Mouse (Mus musculus) retina, postnatal 7 days (tissue): ENCODE measurements around the gene Sar1a.
A peak's percentile ranks its signal among the peaks of the same experiment; 100 is the strongest.

Experiments
- DNase-seq: peaks from one replicate; pipeline ENCODE4 v3.0.0-alpha.2; 2012; ENCODE audit warnings: low read depth, low spot score

Sar1a gene

GRCm38 (mm10) chr10:61680015-61680913 lies at the start of gene Sar1a:
Gene Sar1a, plus strand, starts transcription at chr10:61680299.
- peak; percentile 95 for DNase-seq

DNA sequence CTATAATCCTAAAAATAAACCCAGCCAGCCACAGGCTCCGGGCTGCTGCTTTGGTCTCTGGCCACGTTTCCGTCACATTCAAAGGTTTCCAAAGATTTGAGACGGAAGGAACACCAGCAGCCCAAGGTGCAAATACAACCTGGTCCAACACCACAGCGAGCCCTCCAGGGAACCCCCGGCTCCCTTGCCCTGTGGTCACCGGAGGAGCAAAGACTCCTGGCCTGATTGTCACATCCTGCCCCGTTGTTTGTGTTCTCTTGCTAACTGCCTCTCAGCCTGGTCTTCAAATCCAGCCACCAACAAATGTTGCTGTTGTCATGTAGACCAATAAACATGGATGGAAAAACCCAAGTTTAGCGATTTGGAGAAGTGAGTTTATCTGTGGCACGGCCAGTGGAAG lies 47.7 kb upstream of the Sar1a start:
- DNase-seq, result no peak

- DNase-seq, result no peak
Observed at GRCm38 (mm10) chr10:61637055-61637454, 43.0 kb upstream of the Sar1a start.

DNA sequence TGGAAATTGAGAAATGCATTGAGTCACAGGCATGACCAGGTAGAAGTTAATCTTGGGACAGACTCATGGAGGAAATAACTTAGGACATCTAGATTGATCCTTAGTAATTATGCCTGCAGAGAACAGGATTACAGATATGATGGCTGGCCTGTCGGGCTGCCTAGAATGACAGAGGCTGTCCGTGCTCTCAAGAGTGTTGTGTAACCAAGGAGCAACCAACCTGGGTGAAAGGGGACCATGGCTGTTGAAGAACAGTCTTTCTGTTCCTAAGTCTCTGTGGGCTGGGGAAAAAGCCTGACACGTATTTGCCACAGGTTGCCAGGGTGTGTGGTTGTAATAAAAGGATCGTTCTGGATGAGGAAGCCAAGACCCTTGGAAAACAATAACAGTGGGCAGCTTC lies 39.7 kb upstream of the Sar1a start:
- no peak for DNase-seq

DNA sequence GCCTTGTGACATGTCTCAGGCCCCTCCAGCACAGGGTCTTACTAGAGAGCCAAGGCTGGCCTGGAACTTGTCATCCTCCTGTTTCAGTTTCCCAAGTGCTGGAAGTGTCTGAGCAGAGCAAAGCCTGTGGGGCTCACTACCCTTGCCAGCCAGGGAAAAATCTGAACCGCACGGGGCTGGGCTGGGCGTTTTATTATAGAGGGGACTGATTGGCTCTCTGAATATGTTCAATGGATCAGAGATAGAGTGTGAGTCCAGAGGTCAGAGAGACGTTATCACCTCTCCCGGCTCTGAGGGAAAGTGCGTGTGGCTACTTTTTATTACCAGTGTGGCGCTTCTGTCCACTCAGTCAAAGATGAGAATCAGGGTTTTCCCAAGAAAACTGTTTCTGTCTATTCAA lies 33.5 kb upstream of the Sar1a start:
- no peak for DNase-seq

GRCm38 (mm10) chr10:61647790-61648736 lies 32.0 kb upstream of the Sar1a start, which contains the start of gene Ppa1:
Gene Ppa1, plus strand, starts transcription at chr10:61648552.
- peak; percentile 87 for DNase-seq

DNA sequence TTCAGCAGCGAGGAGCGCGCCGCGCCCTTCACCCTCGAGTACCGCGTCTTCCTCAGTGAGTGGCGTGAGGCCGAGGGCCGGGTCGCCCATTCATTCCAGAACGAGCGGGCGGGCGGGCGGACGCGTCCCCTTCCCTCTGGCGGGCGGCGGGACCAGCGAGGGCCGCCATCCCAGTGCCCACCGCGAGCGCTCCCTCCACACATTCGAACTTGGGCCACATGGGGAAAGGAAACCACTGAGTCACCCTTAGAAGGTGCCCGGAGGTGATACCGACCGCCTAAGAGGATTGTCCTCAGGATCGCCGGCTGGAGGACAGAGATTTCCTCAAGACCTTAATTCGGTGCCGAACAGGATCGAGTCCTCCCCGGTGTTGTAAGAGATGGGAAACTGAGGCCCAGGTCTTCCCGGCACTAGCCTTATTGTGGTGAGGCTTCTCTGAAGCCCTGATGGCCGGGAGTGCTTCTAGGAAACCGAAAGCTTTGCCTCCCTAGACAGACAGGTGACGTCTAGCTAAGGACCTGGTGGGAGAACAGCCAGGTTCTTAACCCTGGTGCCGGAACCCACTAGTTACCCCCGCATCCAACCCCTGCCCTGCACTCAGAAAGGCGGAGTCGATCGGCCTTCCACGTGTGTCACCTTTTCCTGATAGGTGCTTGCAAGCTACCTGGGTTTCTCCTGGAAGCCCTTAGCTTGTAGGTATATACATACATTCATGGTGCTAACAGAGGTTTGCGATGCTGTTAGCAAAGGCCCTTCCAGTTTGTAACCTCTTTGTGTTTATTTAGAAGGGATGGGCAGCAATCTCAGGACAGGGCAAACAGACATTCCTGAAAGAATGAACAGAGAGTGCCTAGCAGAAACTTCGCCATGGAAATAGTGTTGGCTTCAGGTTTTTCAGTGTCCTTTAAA lies 31.1 kb upstream of the Sar1a start:
- DNase-seq, result no peak

GRCm38 (mm10) chr10:61654105-61654504 lies 26.0 kb upstream of the Sar1a start:
- DNase-seq, result no peak

- no peak for DNase-seq
Observed at GRCm38 (mm10) chr10:61654691-61655090, 25.4 kb upstream of the Sar1a start.

- no peak for DNase-seq
Observed at GRCm38 (mm10) chr10:61655188-61655587, 24.9 kb upstream of the Sar1a start.

- no peak for DNase-seq
Observed at GRCm38 (mm10) chr10:61656928-61657882, 22.9 kb upstream of the Sar1a start.

DNA sequence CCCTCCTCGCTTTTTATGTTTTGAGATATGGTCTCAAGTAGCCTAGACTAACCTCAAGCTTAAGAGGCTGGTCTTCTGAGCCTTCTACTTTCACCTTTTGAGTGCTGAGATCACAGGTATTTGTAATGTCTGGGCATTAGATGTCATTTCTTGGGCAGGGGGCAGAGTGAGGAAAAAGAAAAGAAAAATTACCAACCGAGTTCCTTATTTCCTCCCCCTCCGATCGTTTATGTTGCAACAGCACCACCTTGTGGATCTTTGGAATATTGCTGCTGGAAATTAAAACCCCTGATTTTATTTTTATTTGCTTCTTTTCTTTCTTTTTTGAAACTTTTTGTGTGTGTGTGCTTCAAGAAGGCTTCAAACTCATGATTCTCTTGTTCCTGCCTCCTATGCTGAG lies 22.1 kb upstream of the Sar1a start:
- DNase-seq, result no peak

- no peak for DNase-seq
Observed at GRCm38 (mm10) chr10:61661887-61662286, 18.2 kb upstream of the Sar1a start.

DNA sequence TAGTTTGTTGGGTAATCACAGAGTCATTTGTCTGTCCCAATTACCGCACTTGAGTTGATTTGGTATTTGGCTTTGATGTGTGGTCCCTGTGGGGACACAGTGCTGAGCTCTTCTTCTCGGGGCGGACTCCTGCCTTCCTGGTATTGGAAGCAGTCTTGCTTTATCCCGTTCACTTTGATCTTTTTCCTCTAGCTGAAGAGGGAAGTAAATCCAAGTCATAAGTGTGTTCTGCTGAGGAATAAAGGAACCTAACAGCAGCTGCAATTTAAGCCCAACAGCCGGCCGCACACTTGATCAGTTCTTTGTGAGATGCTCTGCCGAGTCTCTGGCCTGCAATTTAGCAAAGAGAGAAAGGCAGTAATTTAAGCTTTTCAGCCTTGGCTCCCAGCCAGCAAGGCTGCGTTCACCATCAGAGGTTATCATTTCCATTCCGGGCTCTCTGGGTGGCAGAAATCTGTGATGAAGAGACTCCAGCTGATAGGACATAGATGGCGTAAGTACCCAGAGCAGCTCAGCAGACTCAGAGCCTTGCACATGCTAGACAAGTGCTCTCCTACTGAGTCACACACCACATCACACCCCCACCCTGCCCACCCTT lies 17.6 kb upstream of the Sar1a start:
- no peak for DNase-seq

DNA sequence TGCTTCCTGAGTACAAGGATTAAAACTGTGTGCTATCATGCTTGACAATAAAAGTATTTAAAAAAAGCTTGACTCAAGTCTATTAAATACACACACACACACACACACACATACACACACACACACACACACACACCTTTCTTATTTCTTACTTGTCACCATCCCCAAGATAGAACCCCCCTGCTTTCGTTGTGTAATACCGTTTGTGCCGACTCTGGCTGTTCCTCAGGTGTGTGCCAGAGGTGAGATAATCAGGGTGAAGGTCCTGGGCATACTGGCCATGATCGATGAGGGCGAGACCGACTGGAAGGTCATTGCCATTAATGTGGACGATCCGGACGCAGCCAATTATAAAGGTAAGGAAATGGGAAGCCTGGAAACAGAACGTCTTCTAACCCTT lies 15.0 kb upstream of the Sar1a start:
- DNase-seq, result no peak

- DNase-seq, result no peak
Observed at GRCm38 (mm10) chr10:61665651-61666050, 14.4 kb upstream of the Sar1a start.

GRCm38 (mm10) chr10:61669289-61669688 lies 10.8 kb upstream of the Sar1a start:
- no peak for DNase-seq

- no peak for DNase-seq
Observed at GRCm38 (mm10) chr10:61669896-61670295, 10.2 kb upstream of the Sar1a start.

DNA sequence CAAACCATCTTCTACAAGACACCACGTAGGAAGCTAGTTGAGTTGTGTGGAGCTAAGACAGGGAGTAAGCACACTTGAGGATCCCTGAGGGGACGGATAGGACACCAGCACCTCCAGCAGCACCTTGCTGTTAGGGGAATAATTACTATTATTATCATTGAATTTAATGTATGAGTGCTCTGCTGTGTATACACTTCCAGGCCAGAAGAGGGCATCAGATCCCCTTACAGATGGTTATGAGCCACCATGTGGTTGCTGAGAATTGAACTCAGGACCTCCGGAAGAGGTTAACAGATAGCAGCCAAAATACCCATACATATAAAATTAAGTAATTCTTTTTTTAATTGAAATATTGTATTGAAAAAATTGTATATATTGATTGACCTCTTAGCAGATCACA lies 9.3 kb upstream of the Sar1a start:
- no peak for DNase-seq

- DNase-seq, result no peak
Observed at GRCm38 (mm10) chr10:61675935-61676334, 4.2 kb upstream of the Sar1a start.
